Mouse (Mus musculus): ENCODE results near the gene Gatd1. TPM values are rescaled to one million over a fixed set of nuclear protein-coding genes. Genes with fewer than 3 reads are reported as not detected.

Gatd1 gene
- total RNA-seq, 2 experiments from 2014 or later, result 38.9 to 46.5 TPM

DNA sequence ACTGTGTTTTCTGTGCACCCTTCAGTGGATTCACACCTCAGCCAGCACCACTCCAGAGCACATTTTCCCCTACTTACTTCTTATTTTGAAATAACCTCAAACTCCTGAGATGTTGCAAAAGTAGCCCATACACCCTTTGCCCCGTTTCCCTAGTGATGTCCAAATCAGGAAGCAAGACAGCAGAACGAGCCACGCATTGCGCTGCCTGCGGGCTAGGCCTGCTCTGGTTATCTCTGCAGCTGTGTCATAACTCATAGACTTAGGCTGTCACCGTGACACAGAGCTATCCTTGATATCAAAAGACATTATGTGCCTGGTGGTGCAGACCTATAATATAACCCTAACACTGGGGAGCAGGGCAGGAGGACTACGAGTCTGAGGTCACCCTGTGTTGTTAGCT lies 19.8 kb downstream of the Gatd1 start:
- no peak overlapping the region for H3K4me3 ChIP-seq
- no peak for TF ChIP-seq CTCF (IDR thresholded peaks at IDR 0.05)
- DNase-seq (ENCODE audit: extremely low spot score in 1 of 2, low spot score in 2 of 2), result no peak
- no peak overlapping the region for H3K27ac ChIP-seq
- intact Hi-C loops (cut with DNase I), result loop anchor here (5.0 kb wide), 1 partner anchor 67 kb away; the partner anchor contains the start of genes Deaf1 and Tmem80

DNA sequence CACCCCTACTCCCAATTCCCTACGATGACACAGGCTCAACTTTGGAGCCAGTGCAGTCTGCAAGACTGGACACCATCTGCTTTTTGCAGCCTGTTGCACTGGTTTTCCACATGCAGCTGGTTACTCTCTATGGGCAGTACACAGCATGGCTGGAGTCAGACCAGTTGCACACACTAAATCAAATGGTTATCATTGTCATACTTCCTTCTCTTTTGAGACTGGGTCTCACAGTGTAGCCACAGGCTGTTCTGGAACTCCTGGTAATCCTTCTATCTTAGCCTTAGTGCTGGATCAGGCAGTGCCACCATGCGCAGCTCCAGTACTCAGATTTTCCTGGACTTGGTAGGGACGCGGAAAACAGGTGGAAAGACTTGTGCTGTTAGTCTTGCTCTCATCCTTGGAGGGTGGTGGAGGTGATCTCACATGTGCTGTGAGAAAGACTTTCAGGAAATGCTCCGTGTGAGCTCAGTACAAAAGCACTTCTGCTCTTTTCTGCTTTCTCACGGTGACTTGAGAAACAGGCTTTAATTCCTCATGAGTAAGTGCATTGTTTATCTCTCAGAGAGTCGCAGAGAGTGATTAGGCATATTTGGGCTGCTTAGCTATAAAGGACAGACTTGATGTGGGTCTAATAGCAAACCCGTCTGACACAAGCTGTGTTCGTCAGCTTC lies 21.2 kb downstream of the Gatd1 start:
- intact Hi-C loops (cut with DNase I), result loop anchor here (5.0 kb wide), 1 partner anchor 65 kb away; the partner anchor contains the start of genes Deaf1 and Tmem80
- H3K4me3 ChIP-seq, result peak overlapping the region; percentile 82
- peak overlapping the region; percentile 83 for H3K27ac ChIP-seq
- no peak for DNase-seq (ENCODE audit: extremely low spot score in 1 of 2, low spot score in 2 of 2)
- TF ChIP-seq CTCF (IDR thresholded peaks at IDR 0.05), result no peak

DNA sequence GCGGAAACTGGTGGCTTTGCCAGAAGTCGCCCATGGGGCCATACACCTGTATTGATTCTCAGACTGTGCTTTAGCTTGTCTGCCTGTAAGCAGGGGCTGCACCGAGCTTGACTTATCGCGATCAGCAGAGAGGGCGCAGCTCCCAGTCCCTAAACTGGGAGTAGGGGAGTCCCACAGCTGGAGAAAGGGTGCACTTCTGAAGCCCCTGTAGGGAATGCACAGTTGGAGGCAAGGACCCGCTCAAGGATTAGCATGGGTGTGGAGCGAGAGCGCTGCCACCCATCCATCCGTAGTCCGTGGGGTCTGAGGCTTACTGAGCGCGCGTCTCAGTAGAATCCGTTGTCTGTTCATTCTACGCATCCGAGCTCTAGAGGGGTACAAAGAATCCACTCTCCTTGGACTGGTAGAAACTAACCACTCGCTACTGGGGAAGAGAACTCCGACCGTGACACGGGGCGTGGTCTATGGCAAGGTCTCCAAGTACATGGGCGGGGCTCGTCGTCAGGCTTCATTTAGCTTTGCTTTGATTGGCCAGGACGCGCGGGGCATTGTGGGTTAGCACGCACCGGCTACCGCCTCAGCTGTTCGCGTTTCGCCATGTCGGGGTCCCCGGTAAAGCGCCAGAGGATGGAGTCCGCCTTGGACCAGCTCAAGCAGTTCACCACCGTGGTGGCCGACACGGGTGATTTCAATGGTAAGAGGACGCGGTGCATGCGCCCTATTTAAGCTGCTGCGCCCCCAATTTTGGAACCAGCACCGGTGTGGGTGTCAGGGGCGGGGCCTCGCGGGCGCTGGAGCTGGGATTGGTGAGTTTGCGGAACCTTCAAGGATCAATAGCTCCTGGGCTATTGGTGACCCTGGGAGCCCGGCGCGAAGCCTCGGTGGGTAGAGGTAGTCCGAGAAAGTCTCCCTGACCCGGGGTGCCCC lies 22.0 kb downstream of the Gatd1 start, which contains the start of gene Taldo1:
Taldo1 (plus strand) TSS at position 575 of the 927 bp plus-strand sequence.
- TF ChIP-seq CTCF (IDR thresholded peaks at IDR 0.05), result no peak
- peak; percentile 94 to 95 for DNase-seq (ENCODE audit: extremely low spot score in 1 of 2, low spot score in 2 of 2)
- intact Hi-C loops (cut with DNase I), result loop anchor here (5.0 kb wide), 1 partner anchor 65 kb away; the partner anchor contains the start of genes Deaf1 and Tmem80
- peak within 1 kb of the TSS; percentile 82 for H3K4me3 ChIP-seq
- peak within 1 kb of the TSS; percentile 83 for H3K27ac ChIP-seq

DNA sequence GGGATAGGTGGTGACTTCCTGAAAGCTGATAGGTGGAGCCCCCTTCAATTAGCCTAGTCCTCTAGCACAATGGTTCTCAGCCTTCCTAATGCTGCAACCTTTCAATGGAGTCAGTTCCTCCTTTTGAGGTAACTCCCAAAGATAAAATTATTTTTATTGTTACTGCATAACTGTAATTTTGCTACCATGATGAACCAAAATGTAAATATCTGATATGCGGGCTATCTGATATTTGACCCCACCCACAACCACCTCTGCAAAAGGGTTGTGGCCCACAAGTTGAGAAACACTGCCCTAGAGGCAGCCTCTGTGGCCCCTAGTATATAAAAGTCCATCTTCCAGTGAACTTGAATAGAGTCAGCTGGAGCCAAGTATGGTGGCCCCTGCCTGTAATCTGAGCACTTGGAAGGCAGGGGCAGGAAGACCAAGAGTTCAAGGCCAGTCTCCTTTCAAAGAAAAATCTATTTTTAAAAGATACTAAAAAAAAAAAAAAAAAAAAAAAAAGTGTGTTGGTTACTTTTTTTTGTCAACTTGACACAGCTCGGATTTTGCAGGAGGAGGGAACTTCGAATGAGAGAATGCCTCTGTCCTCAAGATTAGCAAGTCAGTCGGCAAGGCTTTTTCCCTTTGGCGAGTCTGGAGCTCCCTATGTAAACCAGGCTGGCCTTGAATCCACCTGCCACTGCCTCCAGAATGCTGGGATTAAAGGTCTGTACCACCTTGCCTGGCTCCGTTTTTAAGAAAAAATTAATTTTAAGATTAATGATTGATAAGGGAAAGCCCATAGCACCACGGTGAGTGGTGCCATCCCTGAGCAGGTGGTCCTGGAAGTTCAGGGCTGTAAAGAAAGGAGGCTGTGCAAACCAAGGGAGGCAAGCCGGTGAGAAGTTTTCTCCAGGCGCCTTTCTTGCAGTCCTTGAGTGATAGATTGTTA lies 23.3 kb downstream of the Gatd1 start:
- intact Hi-C loops (cut with DNase I), result loop anchor here (5.0 kb wide), 1 partner anchor 63 kb away; the partner anchor contains the start of genes Deaf1 and Tmem80
- DNase-seq (ENCODE audit: extremely low spot score in 1 of 2, low spot score in 2 of 2), result no peak
- no peak for TF ChIP-seq CTCF (IDR thresholded peaks at IDR 0.05)
- Histone ChIP-seq H3K27ac (no peak overlapping the region), H3K4me3 (no peak overlapping the region)

DNA sequence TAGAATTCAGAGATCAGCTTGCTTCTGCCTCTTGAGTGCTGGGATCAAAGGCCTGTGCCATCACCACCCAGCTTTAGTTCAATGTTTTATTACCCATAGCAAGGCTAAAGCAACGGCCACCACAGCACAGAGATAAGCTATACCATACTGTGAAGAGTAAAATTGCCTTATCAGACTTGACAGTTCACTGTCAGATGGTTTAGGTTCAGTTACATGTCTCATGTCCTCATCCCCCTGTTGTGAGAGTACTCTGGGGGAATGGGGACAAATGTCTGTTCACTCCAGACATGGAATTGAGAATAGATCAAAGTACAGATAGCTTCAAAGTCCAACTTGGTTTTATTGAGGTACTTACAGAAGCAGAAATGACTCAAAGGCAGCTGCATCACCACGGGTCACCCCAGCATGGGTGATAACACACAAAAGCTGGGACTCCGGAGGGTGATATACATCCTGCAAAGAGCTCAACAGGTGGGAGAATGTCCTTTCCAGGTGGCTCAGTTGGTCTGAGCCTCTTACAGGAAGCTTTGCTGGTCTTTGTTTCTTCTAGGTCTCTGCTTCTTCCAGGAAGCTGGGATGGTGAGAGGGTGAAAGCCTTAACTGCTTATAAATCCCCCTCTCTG lies 25.3 kb downstream of the Gatd1 start:
- Histone ChIP-seq H3K4me3 (no peak overlapping the region), H3K27ac (no peak overlapping the region)
- intact Hi-C loops (cut with DNase I), result no loop called here
- TF ChIP-seq CTCF (IDR thresholded peaks at IDR 0.05), result no peak
- no peak for DNase-seq (ENCODE audit: extremely low spot score in 1 of 2, low spot score in 2 of 2)

DNA sequence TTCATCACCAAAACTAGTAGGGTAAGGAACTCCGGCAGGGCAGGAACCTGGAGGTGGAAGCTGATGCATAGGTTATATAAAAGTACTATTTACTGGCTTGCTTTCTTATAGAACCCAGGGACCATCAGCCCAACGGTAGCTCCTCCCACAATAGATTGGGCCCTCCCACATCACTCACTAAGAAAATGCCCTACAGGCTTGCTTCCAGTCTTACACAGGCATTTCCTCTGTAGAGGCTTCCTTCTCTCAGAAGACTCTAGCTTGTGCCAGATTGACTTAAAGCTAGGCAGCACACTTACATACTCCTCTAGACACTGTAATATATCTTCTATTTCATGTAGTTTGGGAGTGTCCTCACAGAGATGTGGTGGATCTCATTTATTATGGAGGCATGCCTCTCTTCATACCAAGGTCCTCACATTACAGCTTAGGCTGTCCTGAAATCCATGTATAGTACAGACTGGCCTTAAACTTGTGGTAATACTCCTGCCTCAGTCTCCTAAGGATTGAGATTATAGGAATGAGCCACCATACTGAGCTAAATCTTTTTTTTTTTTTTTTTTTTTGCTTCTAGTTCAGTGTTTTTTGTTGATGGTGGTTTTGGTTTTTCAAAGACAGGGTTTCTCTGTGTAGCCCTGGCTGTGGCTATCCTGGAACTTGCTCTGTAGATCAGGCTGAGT lies 26.0 kb downstream of the Gatd1 start:
- intact Hi-C loops (cut with DNase I), result no loop called here
- Histone ChIP-seq H3K27ac (no peak overlapping the region), H3K4me3 (no peak overlapping the region)
- TF ChIP-seq CTCF (IDR thresholded peaks at IDR 0.05), result no peak
- DNase-seq (ENCODE audit: extremely low spot score in 1 of 2, low spot score in 2 of 2), result no peak

DNA sequence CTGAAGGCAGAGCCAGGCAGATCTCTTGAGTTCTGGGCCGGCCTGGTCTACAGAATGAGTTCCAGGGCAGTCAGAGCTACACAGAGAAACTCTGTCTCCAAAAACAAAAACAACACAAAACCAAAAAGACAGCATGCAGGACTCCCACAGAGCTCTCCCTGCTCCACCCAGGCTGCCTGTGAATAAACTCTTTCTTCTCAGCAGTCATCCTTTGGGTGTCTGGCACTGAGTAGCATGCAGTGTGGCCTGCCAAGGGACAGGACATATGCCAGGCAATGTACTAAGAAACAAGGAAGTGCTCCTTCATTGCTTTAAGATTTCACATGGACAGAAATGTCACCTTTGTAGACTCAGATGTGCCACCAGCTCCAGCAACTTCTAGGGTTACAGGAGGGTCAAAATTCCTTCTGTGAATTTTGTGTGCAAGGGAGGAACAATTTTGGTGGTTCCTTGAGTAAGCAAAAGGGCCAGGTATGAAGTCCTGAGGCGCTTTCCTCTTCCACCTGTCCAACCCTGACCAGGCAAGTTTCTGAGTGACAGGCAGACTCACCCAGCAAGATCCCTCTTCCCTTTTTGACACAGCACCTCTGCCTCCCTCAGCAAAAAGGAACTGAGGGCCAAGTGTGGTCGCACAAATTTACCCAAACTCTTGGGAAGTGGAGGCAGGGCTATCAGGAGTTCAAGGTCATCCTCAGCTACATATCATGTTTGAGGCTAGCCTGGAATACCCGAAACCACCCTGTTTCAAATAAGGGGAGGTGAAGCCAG lies 32.7 kb downstream of the Gatd1 start:
- H3K27ac ChIP-seq, result peak overlapping the region; percentile 32; the same call in 1 of the 2 replicates
- H3K4me3 ChIP-seq, result no peak overlapping the region
- intact Hi-C loops (cut with DNase I), result no loop called here
- TF ChIP-seq CTCF (IDR thresholded peaks at IDR 0.05), result no peak
- no peak for DNase-seq (ENCODE audit: extremely low spot score in 1 of 2, low spot score in 2 of 2)

DNA sequence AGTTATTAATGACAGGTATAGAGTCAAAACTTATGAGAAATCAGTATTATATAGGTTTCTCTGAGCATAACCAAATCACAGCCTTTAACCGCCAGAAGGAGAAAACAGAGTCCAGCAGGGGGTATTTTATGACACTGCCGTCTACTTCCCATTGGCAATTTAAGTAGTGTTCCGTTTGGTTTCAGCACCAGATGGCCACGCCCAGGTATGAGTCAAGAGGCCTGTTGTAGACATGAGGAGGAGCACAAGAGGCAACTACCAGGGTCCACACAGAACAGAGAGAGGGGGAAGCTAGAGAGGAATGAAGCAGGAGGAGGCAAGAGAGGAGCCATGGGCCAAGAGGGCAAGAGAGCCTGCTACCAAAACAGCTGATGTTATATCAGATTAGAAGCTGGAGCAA lies 34.4 kb downstream of the Gatd1 start:
- TF ChIP-seq CTCF (IDR thresholded peaks at IDR 0.05), result no peak
- Histone ChIP-seq H3K4me3 (no peak overlapping the region), H3K27ac (no peak overlapping the region)
- intact Hi-C loops (cut with DNase I), result no loop called here
- no peak for DNase-seq (ENCODE audit: extremely low spot score in 1 of 2, low spot score in 2 of 2)

DNA sequence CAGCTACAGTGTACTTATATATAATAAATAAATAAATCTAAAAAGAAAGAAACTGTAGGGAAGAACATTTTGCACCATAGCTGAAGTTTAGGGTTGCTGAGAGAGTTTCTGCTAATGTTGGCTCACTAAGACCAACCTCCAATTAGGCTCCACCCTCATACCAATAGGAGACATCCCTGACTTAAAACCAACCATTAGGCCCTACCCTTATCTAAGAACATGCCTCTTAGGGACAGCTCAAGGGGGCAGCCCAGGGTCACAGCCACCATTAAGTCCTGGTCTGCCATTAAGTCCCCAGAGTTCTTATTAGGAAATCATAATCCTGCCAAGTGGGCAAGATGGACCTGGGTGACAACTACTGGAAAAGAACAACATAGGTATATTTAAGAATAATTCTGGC lies 39.5 kb downstream of the Gatd1 start:
- H3K27ac ChIP-seq, result no peak overlapping the region
- H3K4me3 ChIP-seq, result no peak overlapping the region
- TF ChIP-seq CTCF (IDR thresholded peaks at IDR 0.05), result no peak
- intact Hi-C loops (cut with DNase I), result no loop called here
- DNase-seq (ENCODE audit: extremely low spot score in 1 of 2, low spot score in 2 of 2), result no peak

DNA sequence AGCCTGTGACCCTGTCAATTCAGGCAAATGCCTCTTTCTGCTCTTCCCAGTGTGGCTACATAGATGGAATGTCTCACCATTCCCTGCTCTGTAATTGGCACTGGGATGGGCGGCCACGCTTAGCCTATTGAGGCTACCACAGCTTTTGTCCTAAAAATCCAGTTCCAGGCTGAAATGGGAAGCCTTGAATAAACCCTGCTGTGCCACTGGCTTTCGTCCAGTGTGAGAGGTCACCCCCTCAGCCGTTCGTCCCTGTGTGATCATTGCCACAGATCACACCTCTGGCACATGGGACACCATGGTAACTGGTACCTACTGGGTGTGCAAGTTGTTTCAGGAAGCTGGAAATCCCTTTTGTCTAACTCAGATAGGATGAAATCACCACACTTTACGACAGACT lies 40.3 kb downstream of the Gatd1 start:
- no peak for TF ChIP-seq CTCF (IDR thresholded peaks at IDR 0.05)
- no peak for DNase-seq (ENCODE audit: extremely low spot score in 1 of 2, low spot score in 2 of 2)
- Histone ChIP-seq H3K27ac (no peak overlapping the region), H3K4me3 (no peak overlapping the region)
- intact Hi-C loops (cut with DNase I), result no loop called here

All from left cerebral cortex, adult 2 months (tissue).